21 mouse cellular contexts compared by ENCODE assay signal in genomic region chr1:191814935-191815334, GRCm38 (mm10). TPM values are rescaled to one million over a fixed set of nuclear protein-coding genes. Genes with fewer than 3 reads are reported as not detected.
DNase-seq lines count a peak whose midpoint lies in the region; ATAC-seq and TF ChIP-seq lines count a peak whose summit lies in the region.
"Had no signal": no experiment of that assay in that cellular context is flagged by ENCODE, and none has a peak within 500 bp of the region (broad histone marks: within the 10 kb centered on the region; RNA-seq: fewer than 3 reads in every experiment).

No protein-coding gene starts in this region.

- no peak overlapping the region for H3K4me2 ChIP-seq in midbrain, postnatal 0 days (ENCODE audit: low read depth, low read length, poor library complexity, severe bottlenecking)
- H3K4me2 ChIP-seq in embryonic facial prominence, embryonic 13.5 days: no peak overlapping the region
- H3K4me2 ChIP-seq: forebrain, embryonic 13.5 days; heart, embryonic 12.5 days; hindbrain, embryonic 12.5 days; midbrain, embryonic 12.5 days had no signal

- DNase-seq in adrenal gland, postnatal 14 days: peak; percentile 21
- DNase-seq in adrenal gland, postnatal 36 days: no peak
- no peak for DNase-seq in midbrain, embryonic 10.5 days (ENCODE audit: low spot score)
- DNase-seq in midbrain, postnatal 0 days (ENCODE audit: low spot score): no peak
- peak; percentile 60 for DNase-seq in MN1 (ENCODE audit: low spot score)
- DNase-seq in left cerebral cortex, adult 9 months (ENCODE audit: low spot score in 2 of 2): no peak
- no peak for DNase-seq in gastrocnemius, postnatal 10 days
- DNase-seq: cerebellum, adult 18-20 months; cerebellum, postnatal 25 days; kidney, postnatal 25 days; right cerebral cortex, postnatal 14 days; thymus, postnatal 14 days had no signal

- peaks cover 8% of the 10 kb centered on the region; the same call in 1 of the 2 replicates for H3K27me3 ChIP-seq in midbrain, embryonic 10.5 days (ENCODE audit: low read depth, poor library complexity, severe bottlenecking)
- H3K27me3 ChIP-seq in midbrain, postnatal 0 days (ENCODE audit: insufficient read depth, low read length): peaks cover 3% of the 10 kb centered on the region; the same call in 1 of the 2 replicates
- H3K27me3 ChIP-seq in embryonic facial prominence, embryonic 13.5 days: no peaks in the 10 kb centered on the region
- H3K27me3 ChIP-seq: forebrain, embryonic 13.5 days; heart, embryonic 12.5 days; hindbrain, embryonic 12.5 days had no signal

- WGBS in midbrain, embryonic 10.5 days: 44% methylated on average over 5 of the region's 5 CpGs
- 64% methylated on average over 5 of the region's 5 CpGs for WGBS in midbrain, postnatal 0 days
- WGBS in embryonic facial prominence, embryonic 13.5 days: 26% methylated on average over 5 of the region's 5 CpGs

- no peak overlapping the region for H3K9ac ChIP-seq in midbrain, postnatal 0 days (replicated peaks; ENCODE audit: low read length, poor library complexity, severe bottlenecking)
- 0 out of 2 replicates have a peak overlapping the region, but pooled peaks have one; percentile 11 for H3K9ac ChIP-seq in embryonic facial prominence, embryonic 13.5 days
- H3K9ac ChIP-seq: forebrain, embryonic 13.5 days; heart, embryonic 12.5 days; hindbrain, embryonic 12.5 days; midbrain, embryonic 12.5 days had no signal

- no peak for TF ChIP-seq CTCF in midbrain, postnatal 0 days (IDR thresholded peaks at IDR 0.05)

- H3K36me3 ChIP-seq in midbrain, embryonic 10.5 days: no peaks in the 10 kb centered on the region
- no peaks in the 10 kb centered on the region for H3K36me3 ChIP-seq in midbrain, postnatal 0 days (ENCODE audit: insufficient read depth, low read length)
- no peaks in the 10 kb centered on the region for H3K36me3 ChIP-seq in embryonic facial prominence, embryonic 13.5 days
- H3K36me3 ChIP-seq: G1E; heart, embryonic 12.5 days; hindbrain, embryonic 12.5 days; midbrain, embryonic 12.5 days had no signal

- no peak for ATAC-seq in midbrain, postnatal 0 days (ENCODE audit: low FRiP score)
- no peak for ATAC-seq in embryonic facial prominence, embryonic 13.5 days (ENCODE audit: insufficient number of reproducible peaks, insufficient read depth, low FRiP score, low TSS enrichment, low read depth)
- ATAC-seq: activated CD4-positive, CD25-positive, alpha-beta regulatory T cell, adult 4 months; CD4-positive, CD25-positive, alpha-beta regulatory T cell, adult 4 months; forebrain, embryonic 13.5 days; intestine, postnatal 0 days had no signal

- H3K27ac ChIP-seq in midbrain, embryonic 10.5 days (replicated peaks): peak overlapping the region; percentile 38; the same call in 1 of the 2 replicates
- no peak overlapping the region for H3K27ac ChIP-seq in midbrain, postnatal 0 days (ENCODE audit: low read depth, low read length)
- H3K27ac ChIP-seq in embryonic facial prominence, embryonic 13.5 days: no peak overlapping the region
- H3K27ac ChIP-seq: forebrain, embryonic 13.5 days; hindbrain, embryonic 12.5 days; midbrain, embryonic 12.5 days had no signal

- H3K9me3 ChIP-seq in midbrain, embryonic 10.5 days (replicated peaks): no peaks in the 10 kb centered on the region
- no peaks in the 10 kb centered on the region for H3K9me3 ChIP-seq in midbrain, postnatal 0 days (ENCODE audit: low read length)
- no peaks in the 10 kb centered on the region for H3K9me3 ChIP-seq in embryonic facial prominence, embryonic 13.5 days
- H3K9me3 ChIP-seq: forebrain, embryonic 13.5 days; G1E; heart, embryonic 12.5 days; hindbrain, embryonic 12.5 days; midbrain, embryonic 12.5 days had no signal

- no peak overlapping the region for H3K4me3 ChIP-seq in midbrain, embryonic 10.5 days
- no peak overlapping the region for H3K4me3 ChIP-seq in midbrain, postnatal 0 days (ENCODE audit: low read depth, low read length)
- H3K4me3 ChIP-seq in embryonic facial prominence, embryonic 13.5 days: no peak overlapping the region
- H3K4me3 ChIP-seq: forebrain, embryonic 13.5 days; heart, embryonic 12.5 days; hindbrain, embryonic 12.5 days; midbrain, embryonic 12.5 days had no signal

- peaks cover 20% of the 10 kb centered on the region for H3K4me1 ChIP-seq in midbrain, embryonic 10.5 days
- no peaks in the 10 kb centered on the region for H3K4me1 ChIP-seq in midbrain, postnatal 0 days (ENCODE audit: insufficient read depth, low read length)
- peaks cover 4% of the 10 kb centered on the region for H3K4me1 ChIP-seq in embryonic facial prominence, embryonic 13.5 days
- H3K4me1 ChIP-seq: forebrain, embryonic 13.5 days; heart, embryonic 12.5 days; midbrain, embryonic 12.5 days had no signal

RNA-seq across cellular contexts. Expression of gene Nek2, which starts 6.3 kb away (rescaled TPM):
- 9.3 and 10.0 TPM in 2 replicates for total RNA-seq in adrenal gland, postnatal 14 days (2021)
- 1 to 10 TPM; 1.9 to 4.1 TPM for total RNA-seq in adrenal gland, postnatal 36 days (2021)
- 63.3 and 66.6 TPM in 2 replicates for polyA plus RNA-seq in midbrain, embryonic 10.5 days (2016; fragmentation: Nextera tagmentation; extraction: Ambion mirVana)
- total RNA-seq in midbrain, postnatal 0 days (2014; rRNA removed): 2.2 and 2.6 TPM in 2 replicates
- polyA plus RNA-seq in midbrain, postnatal 0 days (2015; fragmentation: Nextera tagmentation; extraction: Ambion mirVana): 2.5 TPM in 2 replicates
- polyA plus RNA-seq in embryonic facial prominence, embryonic 13.5 days (2015; fragmentation: Nextera tagmentation; extraction: Ambion mirVana): 33.6 and 35.0 TPM in 2 replicates
- total RNA-seq in gastrocnemius, postnatal 10 days (2021): 1 to 10 TPM; 4.7 to 4.9 TPM

Comparison
In these comparisons a context has a peak if more than half of its experiments do, and no peak if none do; other contexts are left out.
1. DNase-seq: peak in adrenal gland, postnatal 14 days (single experiment) and MN1 (single experiment); none in adrenal gland, postnatal 36 days (0 of 2), midbrain, embryonic 10.5 days (single experiment), midbrain, postnatal 0 days (single experiment), left cerebral cortex, adult 9 months (0 of 2) and gastrocnemius, postnatal 10 days (single experiment).